Mouse (Mus musculus) activated CD4-positive, CD25-positive, alpha-beta regulatory T cell, adult 9 weeks (primary cell): ENCODE results near the gene Esp8. TPM values are rescaled to one million over a fixed set of nuclear protein-coding genes. Genes with fewer than 3 reads are reported as not detected.

Experiments
- polyA plus RNA-seq: library from polyadenylated mRNA; unstranded; fragments of 100-300 nt; shearing (Covaris generic); gene quantifications from one replicate; pipeline ENCODE4 v1.2.1, GENCODE M21; 2017

The Esp8 gene
- not detected for polyA plus RNA-seq

GRCm38 (mm10) chr17:40519818-40520217, at the start of gene Esp8:
TSS of gene Esp8 (plus strand) at chr17:40520022.

DNA sequence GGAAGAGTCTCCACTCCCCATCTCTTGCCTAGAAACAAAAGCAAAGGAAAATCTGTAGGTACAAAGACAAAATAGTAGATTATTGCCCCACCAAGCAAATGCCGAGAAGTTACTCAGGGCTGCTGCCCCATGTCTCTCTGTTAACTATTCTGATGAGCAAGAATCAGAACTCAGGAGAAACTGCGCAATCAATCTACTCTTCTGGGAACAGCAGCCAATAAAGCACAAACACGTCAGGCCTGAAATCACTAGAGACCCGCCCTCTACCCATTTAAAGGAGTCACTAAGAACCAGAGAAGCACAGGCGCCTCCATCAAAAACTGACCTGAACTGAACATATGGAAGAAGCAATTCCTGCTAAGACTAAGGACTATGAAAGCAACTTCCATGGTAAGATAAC, 41.4 kb downstream of the Esp8 start, which contains the start of gene Esp6:
Gene Esp6 (plus strand): TSS at position 301 of the 400 bp plus-strand sequence.

Other genes starting within 250 kb of the Esp8 start
- not detected for gene Crisp1, start 200.8 kb upstream of the Esp8 start, polyA plus RNA-seq
- gene Esp6, start 41.5 kb downstream of the Esp8 start, polyA plus RNA-seq: not detected
- gene Esp4, start 78.6 kb downstream of the Esp8 start, polyA plus RNA-seq: not detected
- not detected for gene Esp3, start 112.1 kb downstream of the Esp8 start, polyA plus RNA-seq
- gene Esp1, start 207.1 kb downstream of the Esp8 start, polyA plus RNA-seq: not detected